Mouse (Mus musculus) forebrain, embryonic 13.5 days (tissue): ENCODE measurements around the gene Zfyve26. TPM values are rescaled to one million over a fixed set of nuclear protein-coding genes. Genes with fewer than 3 reads are reported as not detected.

Source experiments
- ATAC-seq: fragments of 200-750 bp; cut with Nextera tagmentation; 2 replicates; pipeline ENCODE4 v1.8.0; 2017
- H3K27ac ChIP-seq: fragments of 300-500 bp; sonication (generic); 2 replicates; pipeline ENCODE4 v1.5.1; 2015; ENCODE audit warnings: inconsistent platforms, mild to moderate bottlenecking, moderate library complexity
- H3K27me3 ChIP-seq: fragments of 300-500 bp; sonication (generic); 2 replicates; pipeline ENCODE4 v1.6.1; 2015; ENCODE audit warnings: mild to moderate bottlenecking, inconsistent platforms
- H3K36me3 ChIP-seq: fragments of 300-500 bp; sonication (generic); 2 replicates; pipeline ENCODE4 v1.6.1; 2015; ENCODE audit warnings: mild to moderate bottlenecking, inconsistent platforms; ENCODE audit not compliant: poor library complexity, severe bottlenecking
- H3K4me1 ChIP-seq: fragments of 300-500 bp; sonication (generic); 2 replicates; pipeline ENCODE4 v1.6.1; 2015; ENCODE audit warnings: inconsistent platforms
- H3K4me2 ChIP-seq: fragments of 300-500 bp; sonication (generic); 2 replicates; pipeline ENCODE4 v1.6.1; 2015; ENCODE audit warnings: inconsistent platforms, mild to moderate bottlenecking, moderate library complexity
- H3K4me3 ChIP-seq: fragments of 300-500 bp; sonication (generic); 2 replicates; pipeline ENCODE4 v1.5.1; 2015; ENCODE audit warnings: mild to moderate bottlenecking, inconsistent platforms
- H3K9ac ChIP-seq: fragments of 300-500 bp; sonication (generic); 2 replicates; pipeline ENCODE4 v1.6.1; 2015; ENCODE audit warnings: mild to moderate bottlenecking, inconsistent platforms
- H3K9me3 ChIP-seq: fragments of 300-500 bp; sonication (generic); replicated peaks from 2 replicates; pipeline ENCODE4 v1.6.1; 2016; ENCODE audit warnings: inconsistent platforms
- WGBS: fragments of 180-500 bp; shearing (Covaris S2); methylation state at CpG from one replicate; pipeline ENCODE4 v1.1.7; 2015; 5-methylcytosine and 5-hydroxymethylcytosine counted together
- polyA plus RNA-seq: library from polyadenylated mRNA; unstranded; fragments of >200 nt; fragmentation: Nextera tagmentation; extraction: Ambion mirVana; gene quantifications from 2 replicates; pipeline ENCODE4 v1.2.1, GENCODE M21; 2015

Gene Zfyve26
- polyA plus RNA-seq, 1 experiment from 2014 or later, result 13.4 TPM

DNA sequence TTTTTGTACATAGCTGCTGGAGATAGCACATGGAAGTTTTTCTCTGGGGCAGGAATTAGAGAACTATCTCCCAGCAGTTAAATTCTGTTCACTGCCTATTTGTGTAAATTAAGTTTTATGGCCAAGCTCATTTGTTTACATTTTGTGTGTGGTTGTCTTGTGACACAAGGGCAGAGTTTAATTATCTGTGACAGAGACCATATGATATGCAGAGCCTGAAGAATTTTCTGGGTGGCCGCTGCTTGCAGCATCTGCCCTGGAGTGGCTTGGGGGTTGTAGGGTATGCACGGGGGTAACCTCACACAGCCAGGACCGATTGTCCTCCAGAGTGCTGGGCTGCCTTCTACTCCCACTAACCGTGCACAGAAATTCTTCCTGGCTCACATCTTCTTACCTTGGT lies 9.9 kb upstream of the Zfyve26 start:
- no peak overlapping the region for H3K9ac ChIP-seq
- no peaks in the 10 kb centered on the region for H3K4me1 ChIP-seq
- 87% methylated on average over 4 of the region's 4 CpGs for WGBS
- no peak for ATAC-seq
- H3K27ac ChIP-seq, result no peak overlapping the region
- H3K4me3 ChIP-seq, result no peak overlapping the region
- no peaks in the 10 kb centered on the region for H3K36me3 ChIP-seq
- no peaks in the 10 kb centered on the region for H3K27me3 ChIP-seq
- no peaks in the 10 kb centered on the region for H3K9me3 ChIP-seq
- H3K4me2 ChIP-seq, result no peak overlapping the region

DNA sequence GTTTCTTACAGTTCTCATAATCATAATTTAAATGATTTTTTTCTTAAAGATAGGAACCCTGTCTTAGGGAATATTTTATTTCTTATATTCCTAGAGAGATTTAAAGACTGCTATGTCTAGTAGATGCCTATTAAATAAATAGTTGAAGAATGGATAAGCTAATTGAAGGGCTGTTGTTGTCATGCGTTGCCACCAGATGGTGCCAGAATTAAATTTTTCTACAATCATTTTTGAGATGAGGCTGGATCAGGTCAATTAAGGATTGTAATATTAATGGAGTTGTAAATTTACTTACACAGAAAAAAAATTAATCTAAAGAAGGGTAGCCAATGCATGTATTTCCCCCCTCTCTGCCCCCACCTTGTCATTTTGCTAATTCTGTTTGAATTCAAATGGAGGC lies 9.0 kb upstream of the Zfyve26 start:
- no peak overlapping the region for H3K4me2 ChIP-seq
- H3K9me3 ChIP-seq, result no peaks in the 10 kb centered on the region
- H3K27ac ChIP-seq, result no peak overlapping the region
- H3K27me3 ChIP-seq, result no peaks in the 10 kb centered on the region
- no peaks in the 10 kb centered on the region for H3K4me1 ChIP-seq
- H3K36me3 ChIP-seq, result no peaks in the 10 kb centered on the region
- H3K9ac ChIP-seq, result no peak overlapping the region
- ATAC-seq, result no peak
- 54% methylated on average over 1 of the region's 1 CpGs for WGBS
- H3K4me3 ChIP-seq, result no peak overlapping the region

DNA sequence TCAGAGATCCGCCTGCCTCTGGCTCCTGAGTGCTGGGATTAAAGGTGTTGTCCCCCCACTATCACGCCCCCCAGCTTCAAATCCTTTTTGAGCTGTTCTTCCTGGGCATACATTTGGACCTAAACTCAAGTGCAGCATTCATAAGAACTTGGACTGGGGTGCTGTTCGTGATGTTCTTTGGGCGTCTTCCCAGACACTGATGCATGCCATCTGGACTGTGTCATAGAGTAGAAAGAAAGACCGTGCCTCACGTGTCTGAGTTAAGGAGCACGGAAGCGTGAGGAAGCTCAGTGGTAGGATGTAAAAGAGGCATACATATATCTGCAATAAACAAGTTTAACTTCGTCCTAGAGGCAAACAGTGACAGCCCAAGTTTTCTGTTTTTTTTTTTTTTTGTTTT lies 5.7 kb upstream of the Zfyve26 start:
- Histone ChIP-seq H3K9me3 (no peaks in the 10 kb centered on the region), H3K36me3 (no peaks in the 10 kb centered on the region), H3K27me3 (no peaks in the 10 kb centered on the region), H3K4me3 (no peak overlapping the region), H3K4me2 (no peak overlapping the region), H3K9ac (no peak overlapping the region), H3K27ac (no peak overlapping the region), H3K4me1 (peaks cover 9% of the 10 kb centered on the region)
- WGBS, result 83% methylated on average over 9 of the region's 9 CpGs
- no peak for ATAC-seq

DNA sequence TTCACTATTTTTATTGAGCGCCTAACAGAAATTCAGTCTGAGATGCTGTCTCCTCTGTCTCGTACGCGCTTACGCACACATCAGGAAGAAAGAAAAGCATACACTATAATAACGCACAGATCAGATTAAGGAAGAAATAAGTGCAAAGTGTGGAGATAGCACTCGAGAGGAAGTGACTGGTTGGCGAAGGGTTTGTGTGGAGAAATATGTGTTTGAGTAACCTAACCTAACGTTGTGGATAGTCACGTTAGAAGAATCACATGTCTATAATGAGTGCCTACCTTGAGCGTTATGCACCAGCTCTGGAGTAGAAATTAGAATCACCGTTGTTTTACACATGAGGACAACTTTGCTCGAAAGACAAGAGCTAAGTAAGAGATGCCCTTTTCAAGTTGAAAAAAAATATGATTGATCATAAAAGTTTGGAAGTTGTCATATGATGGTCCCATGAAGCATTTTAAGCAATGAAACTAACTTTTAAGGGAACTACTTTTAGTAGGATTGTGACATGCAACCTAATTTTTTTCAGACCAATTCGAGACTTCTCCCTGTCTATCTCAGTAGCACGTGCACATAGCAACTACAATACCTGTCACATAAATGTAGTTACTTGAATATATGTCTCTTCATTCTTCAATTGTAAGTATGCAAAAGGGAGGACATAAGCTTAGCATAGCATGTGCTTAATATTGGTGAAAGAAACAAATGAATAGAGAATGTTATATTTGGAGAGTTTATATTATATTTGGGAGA lies 2.0 kb upstream of the Zfyve26 start:
- no peaks in the 10 kb centered on the region for H3K9me3 ChIP-seq
- H3K4me1 ChIP-seq, result peaks cover 19% of the 10 kb centered on the region
- no peak for ATAC-seq
- peak overlapping the region; percentile 65 for H3K9ac ChIP-seq
- no peaks in the 10 kb centered on the region for H3K36me3 ChIP-seq
- no peak overlapping the region for H3K27ac ChIP-seq
- H3K4me3 ChIP-seq, result peak overlapping the region; percentile 71
- H3K4me2 ChIP-seq, result peak overlapping the region; percentile 84
- H3K27me3 ChIP-seq, result no peaks in the 10 kb centered on the region
- WGBS, result 13% methylated on average over 15 of the region's 15 CpGs

DNA sequence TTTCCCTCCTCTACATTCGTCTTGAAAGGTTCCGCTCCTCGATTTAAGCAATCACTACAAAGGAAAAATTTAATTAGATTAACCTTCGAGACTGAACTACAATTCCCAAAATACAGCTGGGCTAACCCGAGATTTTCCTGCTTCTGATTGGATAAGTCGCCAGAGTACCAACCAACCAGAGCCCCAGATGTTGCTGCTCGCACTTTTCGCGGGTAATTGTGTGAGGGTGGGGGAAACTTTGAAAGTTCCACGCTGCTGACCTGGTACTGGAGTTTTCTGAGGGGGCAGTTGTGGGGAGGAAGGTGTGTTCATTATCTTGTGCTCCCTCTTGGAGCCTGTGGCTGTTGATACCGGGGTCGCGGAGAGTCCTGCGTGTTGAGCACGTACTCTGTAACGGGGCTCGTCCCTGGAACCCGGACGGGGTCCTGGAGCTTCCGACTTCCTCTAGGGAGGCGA lies 1.0 kb upstream of the Zfyve26 start, which contains the start of gene Rad51b:
Gene Rad51b, plus strand, starts transcription at position 162 of the 456 bp plus-strand sequence.
- no peaks in the 10 kb centered on the region for H3K27me3 ChIP-seq
- peaks cover 19% of the 10 kb centered on the region for H3K4me1 ChIP-seq
- H3K9ac ChIP-seq, result peak within 1 kb of the TSS; percentile 80
- no peaks in the 10 kb centered on the region for H3K36me3 ChIP-seq
- H3K4me2 ChIP-seq, result peak within 1 kb of the TSS; percentile 84
- peak within 1 kb of the TSS; percentile 63 for H3K27ac ChIP-seq
- no peaks in the 10 kb centered on the region for H3K9me3 ChIP-seq
- peak within 1 kb of the TSS; percentile 71 for H3K4me3 ChIP-seq
- ATAC-seq, result peak; percentile 81
- WGBS, result under 1% methylated on average over 21 of the region's 21 CpGs

DNA sequence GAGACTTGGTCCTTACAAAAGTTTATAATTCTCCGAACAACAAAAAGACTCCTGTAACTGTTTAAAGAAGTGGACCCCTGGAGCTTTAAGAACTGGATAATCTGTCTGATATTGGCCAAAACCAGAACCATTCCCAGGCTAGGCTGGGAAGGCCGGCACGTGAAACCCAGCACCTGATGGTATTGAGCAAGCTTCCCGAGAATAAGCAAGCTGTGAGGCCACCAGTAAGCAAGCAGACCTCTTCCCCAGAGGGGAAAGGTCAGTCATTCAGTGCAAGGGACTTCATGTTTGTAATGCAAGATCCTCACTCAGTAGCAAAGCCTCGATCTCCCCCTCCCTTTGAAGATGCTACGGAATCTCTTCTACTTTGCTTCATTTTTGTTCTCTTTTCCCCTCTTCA lies 3.2 kb downstream of the Zfyve26 start:
- H3K36me3 ChIP-seq, result peaks cover 23% of the 10 kb centered on the region
- no peak for ATAC-seq
- WGBS, result 84% methylated on average over 6 of the region's 6 CpGs
- no peak overlapping the region for H3K4me2 ChIP-seq
- no peak overlapping the region for H3K9ac ChIP-seq
- no peak overlapping the region for H3K4me3 ChIP-seq
- H3K9me3 ChIP-seq, result no peaks in the 10 kb centered on the region
- no peaks in the 10 kb centered on the region for H3K27me3 ChIP-seq
- H3K27ac ChIP-seq, result no peak overlapping the region
- peaks cover 16% of the 10 kb centered on the region for H3K4me1 ChIP-seq

DNA sequence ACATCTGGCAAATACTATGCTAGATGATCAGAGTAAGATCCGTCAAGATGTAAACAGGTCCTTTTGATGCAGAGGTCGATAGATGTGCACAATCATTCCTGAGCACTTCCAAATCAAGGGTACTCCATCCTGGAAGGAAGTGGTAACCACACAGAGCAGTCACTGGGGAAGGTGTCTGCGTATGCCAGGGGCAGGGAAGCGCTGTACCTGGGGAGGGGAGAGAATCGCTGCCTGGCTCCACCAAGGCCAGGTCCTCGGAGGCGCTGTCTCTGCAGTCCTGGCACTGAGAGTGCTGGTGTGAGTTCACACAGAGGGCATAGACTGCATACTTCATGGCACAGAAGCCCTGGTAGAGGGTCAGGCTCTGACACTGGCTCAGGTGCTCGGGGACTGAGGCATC lies 13.5 kb downstream of the Zfyve26 start:
- 90% methylated on average over 8 of the region's 8 CpGs for WGBS
- Histone ChIP-seq H3K9me3 (no peaks in the 10 kb centered on the region), H3K36me3 (peaks cover 94% of the 10 kb centered on the region), H3K4me2 (no peak overlapping the region), H3K27ac (no peak overlapping the region), H3K4me3 (no peak overlapping the region), H3K4me1 (no peaks in the 10 kb centered on the region), H3K27me3 (no peaks in the 10 kb centered on the region), H3K9ac (no peak overlapping the region)
- no peak for ATAC-seq

DNA sequence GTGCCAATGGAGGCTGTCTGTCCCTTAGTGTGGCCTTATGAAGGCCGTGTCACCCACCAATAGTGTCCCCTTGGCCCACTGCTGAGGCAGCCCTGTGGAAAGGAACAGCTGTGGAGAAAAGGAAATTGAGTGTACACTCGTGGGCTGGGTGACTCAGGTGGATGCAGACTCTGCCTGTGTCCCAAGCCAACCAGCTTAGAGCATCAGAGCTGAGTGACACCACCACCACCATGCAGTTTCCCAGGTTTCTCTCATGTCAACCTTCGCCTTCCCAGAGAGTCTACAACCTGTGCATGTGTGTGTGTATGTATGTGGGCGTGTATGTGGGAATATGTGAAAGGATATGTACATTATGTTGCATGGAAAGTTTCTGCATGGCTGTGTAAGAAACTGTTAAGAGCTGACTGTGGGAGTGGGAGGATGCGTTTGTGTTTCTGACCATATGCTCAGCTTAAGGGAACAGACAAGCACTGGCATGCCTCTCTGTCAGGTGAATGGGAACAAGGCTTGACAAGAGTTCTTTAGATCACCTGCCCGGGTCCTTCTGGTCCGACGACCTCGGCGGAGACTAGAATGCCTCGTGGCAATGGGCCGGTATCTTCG lies 16.5 kb downstream of the Zfyve26 start:
- Histone ChIP-seq H3K9ac (no peak overlapping the region; the same call in 1 of the 2 replicates), H3K9me3 (no peaks in the 10 kb centered on the region), H3K4me1 (no peaks in the 10 kb centered on the region), H3K4me2 (no peak overlapping the region), H3K4me3 (no peak overlapping the region), H3K36me3 (peaks cover 90% of the 10 kb centered on the region), H3K27ac (no peak overlapping the region), H3K27me3 (no peaks in the 10 kb centered on the region)
- ATAC-seq, result no peak
- 96% methylated on average over 13 of the region's 13 CpGs for WGBS

DNA sequence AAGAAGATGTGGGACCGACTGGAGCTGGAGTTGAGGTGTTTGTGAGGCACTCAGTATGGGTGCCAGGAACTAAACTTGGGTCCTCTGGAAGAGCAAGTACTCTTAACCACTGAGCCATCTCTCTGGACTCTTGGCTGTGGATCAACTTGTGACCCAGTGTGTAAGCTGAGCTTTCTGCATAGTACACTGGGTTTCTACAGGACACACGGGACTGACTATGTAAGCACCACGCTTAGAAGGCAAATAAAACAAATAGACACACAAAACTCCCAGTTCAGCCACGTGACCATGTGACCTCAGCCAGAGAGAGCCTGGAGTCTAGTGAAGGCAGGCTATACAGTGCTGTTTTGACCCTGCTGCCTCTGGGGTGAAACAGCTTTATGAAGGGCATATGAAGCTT lies 23.5 kb downstream of the Zfyve26 start:
- Histone ChIP-seq H3K9me3 (no peaks in the 10 kb centered on the region), H3K27ac (no peak overlapping the region), H3K9ac (no peak overlapping the region), H3K36me3 (peaks cover 93% of the 10 kb centered on the region), H3K4me2 (no peak overlapping the region), H3K4me1 (no peaks in the 10 kb centered on the region), H3K27me3 (no peaks in the 10 kb centered on the region), H3K4me3 (no peak overlapping the region)
- 83% methylated on average over 4 of the region's 4 CpGs for WGBS
- no peak for ATAC-seq

DNA sequence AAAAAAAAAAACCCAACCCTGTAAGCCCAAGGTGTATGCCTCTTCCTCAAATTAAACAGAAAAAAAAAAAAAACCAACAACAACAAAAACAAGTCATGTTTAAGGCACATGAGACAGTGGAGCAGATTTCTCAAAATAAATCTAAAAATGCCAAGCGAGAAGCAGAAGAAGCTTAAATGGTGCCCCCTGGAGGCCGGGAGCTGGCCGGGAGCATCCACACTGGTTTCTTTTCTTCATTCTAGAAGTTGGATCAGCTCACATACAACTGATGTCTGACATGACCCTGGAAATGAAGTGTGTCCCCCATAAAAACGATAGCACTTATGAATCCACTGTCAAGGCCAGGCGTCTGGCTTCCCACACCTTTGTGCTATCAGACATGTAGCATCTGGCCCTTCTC lies 35.1 kb downstream of the Zfyve26 start:
- Histone ChIP-seq H3K27me3 (no peaks in the 10 kb centered on the region), H3K4me3 (no peak overlapping the region), H3K4me1 (no peaks in the 10 kb centered on the region), H3K36me3 (peaks cover 80% of the 10 kb centered on the region), H3K9me3 (no peaks in the 10 kb centered on the region), H3K4me2 (no peak overlapping the region), H3K9ac (no peak overlapping the region), H3K27ac (no peak overlapping the region)
- ATAC-seq, result no peak
- 51% methylated on average over 5 of the region's 5 CpGs for WGBS

DNA sequence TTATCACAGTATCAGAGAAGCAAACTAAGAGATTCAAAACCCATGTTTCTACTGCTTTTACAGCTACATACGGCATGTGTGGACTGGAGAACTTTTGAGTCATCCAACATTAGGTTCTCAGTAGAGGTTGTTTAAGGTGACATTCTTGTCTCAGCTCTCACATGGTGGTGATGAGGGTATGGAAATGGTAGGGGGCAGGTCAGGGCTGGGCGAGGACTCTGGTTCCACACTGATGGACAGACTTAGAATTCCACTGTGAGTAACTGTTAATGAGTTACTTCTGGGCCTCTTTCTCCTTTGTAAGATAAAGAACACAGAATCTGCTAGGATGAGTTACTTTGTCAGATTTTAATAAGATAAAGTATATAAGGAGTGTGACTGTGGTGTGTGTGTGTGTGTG lies 36.0 kb downstream of the Zfyve26 start:
- H3K4me3 ChIP-seq, result no peak overlapping the region
- H3K4me2 ChIP-seq, result no peak overlapping the region
- no peak overlapping the region for H3K9ac ChIP-seq
- H3K27ac ChIP-seq, result no peak overlapping the region
- H3K9me3 ChIP-seq, result no peaks in the 10 kb centered on the region
- H3K4me1 ChIP-seq, result no peaks in the 10 kb centered on the region
- WGBS, result 92% methylated on average over 2 of the region's 2 CpGs
- ATAC-seq, result no peak
- peaks cover 77% of the 10 kb centered on the region for H3K36me3 ChIP-seq
- H3K27me3 ChIP-seq, result no peaks in the 10 kb centered on the region

DNA sequence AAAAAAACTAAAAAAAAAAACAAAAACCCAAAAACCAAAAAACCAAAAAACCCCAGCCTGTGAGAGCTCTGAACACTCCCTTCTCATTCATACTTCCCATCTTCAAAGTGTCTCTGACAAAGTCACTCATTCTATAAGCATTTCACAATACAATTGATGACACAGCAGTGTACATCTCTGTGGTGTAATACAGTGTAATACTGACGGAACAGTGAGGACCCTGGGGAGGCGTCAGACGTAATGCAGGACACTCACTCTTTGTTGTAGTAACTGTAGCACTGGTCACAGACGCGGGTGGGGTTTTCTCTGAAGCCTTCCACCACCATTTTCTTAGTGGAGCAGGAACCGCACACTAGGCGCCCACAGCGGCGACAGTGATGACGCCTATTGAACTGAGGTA lies 41.1 kb downstream of the Zfyve26 start:
- H3K4me3 ChIP-seq, result no peak overlapping the region
- no peak for ATAC-seq
- 95% methylated on average over 10 of the region's 10 CpGs for WGBS
- H3K4me1 ChIP-seq, result no peaks in the 10 kb centered on the region
- H3K4me2 ChIP-seq, result no peak overlapping the region
- no peaks in the 10 kb centered on the region for H3K27me3 ChIP-seq
- H3K9me3 ChIP-seq, result no peaks in the 10 kb centered on the region
- no peak overlapping the region for H3K27ac ChIP-seq
- peaks cover 85% of the 10 kb centered on the region for H3K36me3 ChIP-seq
- H3K9ac ChIP-seq, result no peak overlapping the region
